Mouse (Mus musculus) adrenal gland, postnatal 10 days (tissue): Measurements from ENCODE around the gene Izumo2. TPM values are rescaled to one million over a fixed set of nuclear protein-coding genes. Genes with fewer than 3 reads are reported as not detected.

Experiments used
- DNase-seq: peaks from one replicate; pipeline ENCODE4 v3.0.0; 2021; ENCODE audit warnings: mixed read lengths
- total RNA-seq, 2 experiments: library from RNA; stranded (reverse); gene quantifications; 2 replicates each; pipeline ENCODE4 v1.2.3; 2021

Gene Izumo2
- total RNA-seq, 2 experiments from 2014 or later: not detected

- no peak for DNase-seq
These were observed 59.6 kb downstream of the Izumo2 start for GRCm38 (mm10) chr7:44768129-44768528.

Other genes starting within 250 kb of the Izumo2 start
- 10 to 100 TPM in 1 of 2 experiments, 1 to 10 TPM in 1; 8.4 to 14.5 TPM for gene Aspdh, start 243.4 kb upstream of the Izumo2 start, total RNA-seq
- 10 to 100 TPM; 42.2 to 52.0 TPM for gene Josd2, start 240.8 kb upstream of the Izumo2 start, total RNA-seq
- 10 to 100 TPM; 88.8 to 91.1 TPM for gene Emc10, start 212.2 kb upstream of the Izumo2 start, total RNA-seq
- 10 to 100 TPM; 12.4 to 16.0 TPM for gene Fam71e1, start 212.2 kb upstream of the Izumo2 start, total RNA-seq
- gene Mybpc2, start 184.1 kb upstream of the Izumo2 start, total RNA-seq: 10 to 100 TPM; 31.9 to 40.8 TPM
- 1 to 10 TPM; 6.5 to 7.3 TPM for gene Spib, start 176.7 kb upstream of the Izumo2 start, total RNA-seq
- 10 to 100 TPM; 20.6 to 30.7 TPM for gene Pold1, start 159.9 kb upstream of the Izumo2 start, total RNA-seq
- gene Nr1h2, start 154.8 kb upstream of the Izumo2 start, total RNA-seq: 10 to 100 TPM; 90.7 to 91.0 TPM
- gene Napsa, start 136.4 kb upstream of the Izumo2 start, total RNA-seq: 1 to 10 TPM; 3.2 to 3.9 TPM
- gene Kcnc3, start 118.1 kb upstream of the Izumo2 start, total RNA-seq: 1 to 10 TPM; 4.7 to 4.8 TPM
- gene Myh14, start 37.9 kb upstream of the Izumo2 start, total RNA-seq: 1 to 10 TPM; 5.5 to 9.8 TPM
- 10 to 100 TPM; 34.3 to 40.2 TPM for gene Vrk3, start 39.7 kb downstream of the Izumo2 start, total RNA-seq
- gene Zfp473, start 42.3 kb downstream of the Izumo2 start, total RNA-seq: under 1 TPM; 0.33 to 0.45 TPM
- 10 to 100 TPM; 44.3 to 47.1 TPM for gene Nup62, start 107.3 kb downstream of the Izumo2 start, total RNA-seq
- gene Il4i1, start 107.6 kb downstream of the Izumo2 start, total RNA-seq: 1 to 10 TPM; 5.2 TPM
- 100 to 1,000 TPM; 144 to 202 TPM for gene Atf5, start 107.9 kb downstream of the Izumo2 start, total RNA-seq
- 100 to 1,000 TPM in 1 of 2 experiments, 10 to 100 TPM in 1; 92.4 to 109 TPM for gene Akt1s1, start 140.2 kb downstream of the Izumo2 start, total RNA-seq
- gene Tbc1d17, start 140.3 kb downstream of the Izumo2 start, total RNA-seq: 10 to 100 TPM; 61.9 to 73.1 TPM
- gene Pnkp, start 148.4 kb downstream of the Izumo2 start, total RNA-seq: 10 to 100 TPM; 37.6 to 38.6 TPM
- 100 to 1,000 TPM; 239 to 266 TPM for gene Ptov1, start 161.0 kb downstream of the Izumo2 start, total RNA-seq
- gene Med25, start 184.0 kb downstream of the Izumo2 start, total RNA-seq: 10 to 100 TPM; 73.7 to 83.7 TPM
- 10 to 100 TPM; 19.5 to 24.8 TPM for gene Fuz, start 187.3 kb downstream of the Izumo2 start, total RNA-seq
- gene Ap2a1, start 220.8 kb downstream of the Izumo2 start, total RNA-seq: 10 to 100 TPM; 83.6 to 93.2 TPM
- gene Tsks, start 234.5 kb downstream of the Izumo2 start, total RNA-seq: not detected